Mouse (Mus musculus): ENCODE measurements around the gene Cpxm1.

DNA sequence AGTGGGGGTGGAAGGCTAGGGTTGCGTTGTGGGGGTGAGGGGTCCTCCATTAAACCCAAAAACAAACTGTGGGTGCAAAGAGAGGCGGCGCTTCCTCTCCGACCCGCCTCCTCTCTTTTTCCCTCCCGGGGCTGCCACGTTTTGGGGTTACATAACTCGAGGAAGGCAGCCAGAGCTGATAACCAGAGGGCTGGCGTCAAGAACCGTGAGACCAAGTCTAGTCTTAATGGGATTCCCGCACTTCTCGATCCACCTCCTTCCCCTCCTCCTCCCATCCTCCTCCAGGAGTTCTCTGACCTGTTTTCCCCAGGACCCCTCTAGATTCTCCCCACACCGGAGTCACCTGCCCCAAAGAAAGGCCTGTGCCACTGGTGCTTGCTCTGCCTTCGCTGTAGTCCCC lies 717 bp upstream of the Cpxm1 start:
- TF ChIP-seq CTCF (IDR thresholded peaks at IDR 0.05; ENCODE audit: low read depth) (no peak), EP300 (IDR thresholded peaks at IDR 0.05; ENCODE audit: low read depth) (no peak)

All from heart, postnatal 0 days (tissue).